Mouse (Mus musculus): ENCODE results near the gene Minos1. TPM values are rescaled to one million over a fixed set of nuclear protein-coding genes. Genes with fewer than 3 reads are reported as not detected.
A peak's percentile ranks its signal among the peaks of the same experiment; 100 is the strongest.

Gene Minos1
- polyA plus RNA-seq, 1 experiment from 2014 or later, result 477 TPM

GRCm38 (mm10) chr4:139120281-139120814 is 10.6 kb downstream of the Minos1 start:
- H3K4me1 ChIP-seq (ENCODE audit: control insufficient read depth, insufficient read depth, low read length), result peaks cover 24% of the 10 kb centered on the region
- ATAC-seq (ENCODE audit: insufficient number of reproducible peaks, insufficient read depth, low FRiP score, low read depth), result no peak
- H3K9ac ChIP-seq (replicated peaks; ENCODE audit: low read depth, low read length), result no peak overlapping the region
- no peak overlapping the region for H3K4me3 ChIP-seq (ENCODE audit: low read depth, low read length)
- 64% methylated on average over 4 of the region's 4 CpGs for WGBS
- no peaks in the 10 kb centered on the region for H3K27me3 ChIP-seq (ENCODE audit: control insufficient read depth, insufficient read depth, low read length)
- no peaks in the 10 kb centered on the region for H3K36me3 ChIP-seq (ENCODE audit: control insufficient read depth, insufficient read depth, low read length)
- H3K4me2 ChIP-seq (replicated peaks; ENCODE audit: low read depth, low read length), result no peak overlapping the region
- no peaks in the 10 kb centered on the region for H3K9me3 ChIP-seq (ENCODE audit: control insufficient read depth, low read depth, low read length)
- no peak overlapping the region for H3K27ac ChIP-seq (ENCODE audit: low read length)

DNA sequence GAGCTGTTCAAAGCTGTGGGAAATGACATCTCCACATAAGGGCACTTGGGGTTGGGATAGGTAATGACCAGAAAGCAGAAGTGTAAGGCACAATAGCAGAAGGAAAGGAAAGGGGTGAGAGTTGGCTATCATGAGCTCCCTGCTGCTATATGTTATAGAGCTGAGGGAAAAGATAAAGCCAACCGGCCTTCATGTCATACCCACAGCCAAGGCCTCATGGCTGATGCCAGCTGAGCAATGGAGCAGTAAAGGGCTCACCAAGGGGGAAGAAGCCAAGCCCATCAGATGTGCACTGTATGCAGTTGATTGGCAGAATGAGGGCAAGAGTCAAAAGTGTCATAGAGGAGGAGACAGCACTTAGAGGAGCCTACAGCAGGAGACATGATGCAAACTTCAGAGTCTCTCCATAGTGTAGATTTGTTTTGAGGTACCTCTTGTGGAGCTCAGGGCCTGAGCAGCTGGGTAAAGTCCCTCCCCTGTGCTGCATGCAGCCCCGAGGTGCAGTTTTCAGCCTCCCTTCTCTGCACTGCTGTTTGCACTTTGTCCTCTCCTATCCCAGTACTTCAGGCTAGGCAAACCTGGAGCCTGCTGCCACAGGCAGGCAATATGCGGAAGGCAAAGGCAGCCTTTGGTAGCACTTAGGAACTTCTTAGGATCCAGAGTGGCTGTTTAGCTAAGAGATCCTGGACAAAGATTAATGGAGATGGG is 14.4 kb downstream of the Minos1 start:
- Histone ChIP-seq H3K4me1 (ENCODE audit: control insufficient read depth, insufficient read depth, low read length) (peaks cover 27% of the 10 kb centered on the region), H3K27ac (ENCODE audit: low read length) (no peak overlapping the region), H3K9ac (replicated peaks; ENCODE audit: low read depth, low read length) (no peak overlapping the region), H3K4me2 (replicated peaks; ENCODE audit: low read depth, low read length) (no peak overlapping the region), H3K27me3 (ENCODE audit: control insufficient read depth, insufficient read depth, low read length) (no peaks in the 10 kb centered on the region), H3K36me3 (ENCODE audit: control insufficient read depth, insufficient read depth, low read length) (no peaks in the 10 kb centered on the region), H3K4me3 (ENCODE audit: low read depth, low read length) (no peak overlapping the region), H3K9me3 (ENCODE audit: control insufficient read depth, low read depth, low read length) (no peaks in the 10 kb centered on the region)
- ATAC-seq (ENCODE audit: insufficient number of reproducible peaks, insufficient read depth, low FRiP score, low read depth), result no peak
- WGBS, result 75% methylated on average over 3 of the region's 3 CpGs

- Histone ChIP-seq H3K36me3 (ENCODE audit: control insufficient read depth, insufficient read depth, low read length) (no peaks in the 10 kb centered on the region), H3K27me3 (ENCODE audit: control insufficient read depth, insufficient read depth, low read length) (no peaks in the 10 kb centered on the region), H3K9me3 (ENCODE audit: control insufficient read depth, low read depth, low read length) (no peaks in the 10 kb centered on the region), H3K4me3 (ENCODE audit: low read depth, low read length) (no peak overlapping the region), H3K4me1 (ENCODE audit: control insufficient read depth, insufficient read depth, low read length) (peaks cover 30% of the 10 kb centered on the region), H3K27ac (ENCODE audit: low read length) (no peak overlapping the region), H3K9ac (replicated peaks; ENCODE audit: low read depth, low read length) (no peak overlapping the region), H3K4me2 (replicated peaks; ENCODE audit: low read depth, low read length) (no peak overlapping the region)
- no peak for ATAC-seq (ENCODE audit: insufficient number of reproducible peaks, insufficient read depth, low FRiP score, low read depth)
- WGBS, result 96% methylated on average over 5 of the region's 5 CpGs
Observed at GRCm38 (mm10) chr4:139115721-139116120, 15.2 kb downstream of the Minos1 start.

- H3K27ac ChIP-seq (ENCODE audit: low read length), result peak overlapping the region; percentile 33; the same call in 1 of the 2 replicates
Observed at GRCm38 (mm10) chr4:139112482-139112881, 18.4 kb downstream of the Minos1 start.

GRCm38 (mm10) chr4:139111421-139111820 is 19.5 kb downstream of the Minos1 start:
- Histone ChIP-seq H3K9me3 (ENCODE audit: control insufficient read depth, low read depth, low read length) (no peaks in the 10 kb centered on the region), H3K9ac (replicated peaks; ENCODE audit: low read depth, low read length) (no peak overlapping the region), H3K27ac (ENCODE audit: low read length) (peak overlapping the region; percentile 68; the same call in 1 of the 2 replicates), H3K36me3 (ENCODE audit: control insufficient read depth, insufficient read depth, low read length) (no peaks in the 10 kb centered on the region), H3K4me3 (ENCODE audit: low read depth, low read length) (no peak overlapping the region), H3K27me3 (ENCODE audit: control insufficient read depth, insufficient read depth, low read length) (no peaks in the 10 kb centered on the region), H3K4me1 (ENCODE audit: control insufficient read depth, insufficient read depth, low read length) (peaks cover 27% of the 10 kb centered on the region), H3K4me2 (replicated peaks; ENCODE audit: low read depth, low read length) (no peak overlapping the region; the same call in 1 of the 2 replicates)
- no peak for ATAC-seq (ENCODE audit: insufficient number of reproducible peaks, insufficient read depth, low FRiP score, low read depth)
- 22% methylated on average over 3 of the region's 3 CpGs for WGBS

More at GRCm38 (mm10) chr4:139112482-139112881, 18.4 kb downstream of the Minos1 start:
- 63% methylated on average over 3 of the region's 3 CpGs for WGBS
- ATAC-seq (ENCODE audit: insufficient number of reproducible peaks, insufficient read depth, low FRiP score, low read depth), result no peak
- Histone ChIP-seq H3K9ac (replicated peaks; ENCODE audit: low read depth, low read length) (no peak overlapping the region), H3K27me3 (ENCODE audit: control insufficient read depth, insufficient read depth, low read length) (no peaks in the 10 kb centered on the region), H3K9me3 (ENCODE audit: control insufficient read depth, low read depth, low read length) (no peaks in the 10 kb centered on the region), H3K4me2 (replicated peaks; ENCODE audit: low read depth, low read length) (no peak overlapping the region), H3K4me1 (ENCODE audit: control insufficient read depth, insufficient read depth, low read length) (peaks cover 27% of the 10 kb centered on the region), H3K4me3 (ENCODE audit: low read depth, low read length) (no peak overlapping the region), H3K36me3 (ENCODE audit: control insufficient read depth, insufficient read depth, low read length) (no peaks in the 10 kb centered on the region)

DNA sequence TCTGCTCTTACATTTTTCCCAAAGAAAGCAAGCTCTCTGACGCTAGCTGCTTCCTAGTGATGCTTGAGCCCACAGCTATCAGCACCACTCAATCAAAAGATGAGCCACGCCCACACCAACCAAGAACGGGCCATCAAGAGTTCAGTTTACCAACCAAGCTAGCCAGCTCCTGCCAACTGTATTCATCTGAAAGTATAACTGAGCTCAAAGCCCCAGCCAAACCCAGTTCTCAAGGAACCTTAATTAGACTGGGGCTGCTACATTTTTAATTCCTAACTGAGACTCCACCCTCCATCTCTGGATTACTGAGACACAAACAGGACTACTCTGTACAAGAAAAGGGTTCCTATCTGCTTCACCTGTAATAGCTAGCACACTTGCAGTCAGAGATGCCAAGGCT is 20.1 kb downstream of the Minos1 start:
- no peak overlapping the region for H3K4me3 ChIP-seq (ENCODE audit: low read depth, low read length)
- H3K4me1 ChIP-seq (ENCODE audit: control insufficient read depth, insufficient read depth, low read length), result peaks cover 27% of the 10 kb centered on the region
- H3K4me2 ChIP-seq (replicated peaks; ENCODE audit: low read depth, low read length), result no peak overlapping the region; the same call in 1 of the 2 replicates
- peak overlapping the region; percentile 68; the same call in 1 of the 2 replicates for H3K27ac ChIP-seq (ENCODE audit: low read length)
- H3K9ac ChIP-seq (replicated peaks; ENCODE audit: low read depth, low read length), result no peak overlapping the region
- WGBS, result 44% methylated on average over 3 of the region's 3 CpGs
- ATAC-seq (ENCODE audit: insufficient number of reproducible peaks, insufficient read depth, low FRiP score, low read depth), result no peak
- H3K9me3 ChIP-seq (ENCODE audit: control insufficient read depth, low read depth, low read length), result no peaks in the 10 kb centered on the region
- H3K27me3 ChIP-seq (ENCODE audit: control insufficient read depth, insufficient read depth, low read length), result no peaks in the 10 kb centered on the region
- no peaks in the 10 kb centered on the region for H3K36me3 ChIP-seq (ENCODE audit: control insufficient read depth, insufficient read depth, low read length)

- H3K4me1 ChIP-seq (ENCODE audit: control insufficient read depth, insufficient read depth, low read length), result peaks cover 14% of the 10 kb centered on the region
- H3K27ac ChIP-seq (ENCODE audit: low read length), result no peak overlapping the region
- H3K9me3 ChIP-seq (ENCODE audit: control insufficient read depth, low read depth, low read length), result no peaks in the 10 kb centered on the region
- no peak overlapping the region for H3K4me3 ChIP-seq (ENCODE audit: low read depth, low read length)
- H3K9ac ChIP-seq (replicated peaks; ENCODE audit: low read depth, low read length), result no peak overlapping the region
- ATAC-seq (ENCODE audit: insufficient number of reproducible peaks, insufficient read depth, low FRiP score, low read depth), result no peak
- peaks cover 24% of the 10 kb centered on the region; the same call in 1 of the 2 replicates for H3K36me3 ChIP-seq (ENCODE audit: control insufficient read depth, insufficient read depth, low read length)
- 97% methylated on average over 1 of the region's 1 CpGs for WGBS
- H3K27me3 ChIP-seq (ENCODE audit: control insufficient read depth, insufficient read depth, low read length), result no peaks in the 10 kb centered on the region
- H3K4me2 ChIP-seq (replicated peaks; ENCODE audit: low read depth, low read length), result no peak overlapping the region
Observed at GRCm38 (mm10) chr4:139105453-139105852, 25.5 kb downstream of the Minos1 start.

GRCm38 (mm10) chr4:139101546-139101945 is 29.4 kb downstream of the Minos1 start:
- Histone ChIP-seq H3K27me3 (ENCODE audit: control insufficient read depth, insufficient read depth, low read length) (no peaks in the 10 kb centered on the region), H3K36me3 (ENCODE audit: control insufficient read depth, insufficient read depth, low read length) (peaks cover 24% of the 10 kb centered on the region; the same call in 1 of the 2 replicates), H3K4me3 (ENCODE audit: low read depth, low read length) (no peak overlapping the region), H3K9ac (replicated peaks; ENCODE audit: low read depth, low read length) (no peak overlapping the region), H3K4me1 (ENCODE audit: control insufficient read depth, insufficient read depth, low read length) (0 out of 2 replicates have a peak, but pooled peaks cover under 1% of the 10 kb centered on the region), H3K27ac (ENCODE audit: low read length) (no peak overlapping the region), H3K9me3 (ENCODE audit: control insufficient read depth, low read depth, low read length) (no peaks in the 10 kb centered on the region), H3K4me2 (replicated peaks; ENCODE audit: low read depth, low read length) (no peak overlapping the region)
- no peak for ATAC-seq (ENCODE audit: insufficient number of reproducible peaks, insufficient read depth, low FRiP score, low read depth)
- 73% methylated on average over 6 of the region's 6 CpGs for WGBS
